Mouse (Mus musculus) liver, postnatal 0 days (tissue): Measurements from ENCODE around the gene Zfp472. TPM values are rescaled to one million over a fixed set of nuclear protein-coding genes. Genes with fewer than 3 reads are reported as not detected.
"Not testable (repeated sequence)": the region's sequence is repeated elsewhere in the genome, so short reads cannot be mapped to it uniquely, and the experiment has no call there.

Experiments
- ATAC-seq: fragments of 200-750 bp; cut with Nextera tagmentation; 2 replicates; pipeline ENCODE4 v1.8.0; 2017; ENCODE audit warnings: mild to moderate bottlenecking, moderate library complexity
- DNase-seq: peaks from one replicate; pipeline ENCODE4 v3.0.0-alpha.2; 2016
- H3K27ac ChIP-seq: fragments of 300-500 bp; sonication (generic); 2 replicates; pipeline ENCODE4 v1.5.1; 2014; ENCODE audit warnings: antibody characterized with exemption, moderate library complexity, mild to moderate bottlenecking, low read depth
- H3K27me3 ChIP-seq: fragments of 300-500 bp; sonication (generic); 2 replicates; pipeline ENCODE4 v1.6.1; 2014; ENCODE audit warnings: low read length, control low read depth, mixed read lengths; ENCODE audit not compliant: insufficient read depth
- H3K36me3 ChIP-seq: fragments of 300-500 bp; sonication (generic); replicated peaks from 2 replicates; pipeline ENCODE4 v1.6.1; 2014; ENCODE audit warnings: mild to moderate bottlenecking, control low read depth, low read length, moderate library complexity, mixed read lengths; ENCODE audit not compliant: insufficient read depth
- H3K4me1 ChIP-seq: fragments of 300-500 bp; sonication (generic); 2 replicates; pipeline ENCODE4 v1.6.1; 2014; ENCODE audit warnings: antibody characterized with exemption, mild to moderate bottlenecking, control low read depth; ENCODE audit not compliant: insufficient read depth
- H3K4me2 ChIP-seq: fragments of 300-500 bp; sonication (generic); 2 replicates; pipeline ENCODE4 v1.6.1; 2014; ENCODE audit warnings: low read depth, mild to moderate bottlenecking, low read length, moderate library complexity, mixed read lengths
- H3K4me3 ChIP-seq: fragments of 300-500 bp; sonication (generic); 2 replicates; pipeline ENCODE4 v1.5.1; 2014; ENCODE audit warnings: low read depth, low read length
- H3K9ac ChIP-seq: fragments of 300-500 bp; sonication (generic); replicated peaks from 2 replicates; pipeline ENCODE4 v1.6.1; 2014; ENCODE audit warnings: mild to moderate bottlenecking, moderate library complexity
- H3K9me3 ChIP-seq: fragments of 300-500 bp; sonication (generic); 2 replicates; pipeline ENCODE4 v1.6.1; 2016; ENCODE audit warnings: mild to moderate bottlenecking, control low read depth, low read length, mixed read lengths
- CTCF ChIP-seq: sonication (generic); IDR thresholded peaks from 2 replicates; pipeline ENCODE4 v1.5.1; 2016; ENCODE audit warnings: antibody characterized with exemption, low read depth
- EP300 ChIP-seq: IDR thresholded peaks from 2 replicates; pipeline ENCODE4 v1.6.1; 2016; ENCODE audit warnings: antibody characterized with exemption, low read depth, mild to moderate bottlenecking
- WGBS: fragments of 180-500 bp; shearing (Covaris S2); extraction: QIAGEN DNeasy Blood & Tissue Kit; methylation state at CpG from one replicate; pipeline ENCODE4 v1.1.7; 2014; ENCODE audit not compliant: insufficient replicate concordance; 5-methylcytosine and 5-hydroxymethylcytosine counted together
- polyA plus RNA-seq: library from polyadenylated mRNA; unstranded; fragments of >200 nt; fragmentation: Nextera tagmentation; extraction: Ambion mirVana; gene quantifications from 2 replicates; pipeline ENCODE4 v1.2.1, GENCODE M21; 2015

The Zfp472 gene
- polyA plus RNA-seq, 1 experiment from 2014 or later: 3.3 TPM

DNA sequence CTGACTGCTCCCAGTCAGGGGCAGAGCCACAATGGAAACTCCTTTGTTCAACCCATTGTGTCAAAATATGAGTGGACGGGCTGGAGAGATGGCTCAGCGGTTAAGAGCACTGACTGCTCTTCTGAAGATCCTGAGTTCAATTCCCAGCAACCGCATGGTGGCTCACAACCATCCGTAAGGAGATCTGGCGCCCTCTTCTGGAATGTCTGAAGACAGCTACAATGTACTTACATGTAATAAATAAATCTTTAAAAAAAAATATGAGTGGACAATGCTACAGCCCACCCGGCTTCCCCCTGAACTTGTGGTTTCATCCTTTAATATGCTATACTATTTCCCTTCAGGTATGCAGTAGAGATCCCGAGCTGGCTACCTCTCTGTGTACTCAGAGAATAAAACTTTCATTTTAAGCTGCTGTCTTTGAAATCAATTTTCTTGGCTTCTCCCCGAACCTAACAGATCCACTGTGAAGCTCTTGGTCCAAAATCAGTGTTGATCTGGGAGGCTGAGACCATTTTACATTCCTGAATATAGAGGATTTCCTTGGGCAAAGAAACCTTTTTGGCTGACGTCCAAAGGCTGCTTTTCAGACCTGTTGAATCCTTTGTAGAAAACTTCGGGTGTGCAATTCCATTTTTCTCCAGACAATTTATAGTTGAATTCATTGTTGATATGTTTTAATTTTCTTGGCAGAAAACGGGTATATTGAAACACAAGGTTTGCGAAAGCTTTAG, 26.5 kb downstream of the Zfp472 start:
- H3K27ac ChIP-seq: no peak overlapping the region
- ATAC-seq: no peak
- peak overlapping the region; percentile 76; the same call in 1 of the 2 replicates for H3K9ac ChIP-seq
- 66% methylated on average over 12 of the region's 12 CpGs for WGBS
- H3K4me3 ChIP-seq: peak overlapping the region; percentile 84
- H3K27me3 ChIP-seq: no peaks in the 10 kb centered on the region
- H3K9me3 ChIP-seq: no peaks in the 10 kb centered on the region
- peaks cover 6% of the 10 kb centered on the region for H3K4me1 ChIP-seq
- DNase-seq: no peak
- H3K4me2 ChIP-seq: peak overlapping the region; percentile 86
- peaks cover 6% of the 10 kb centered on the region; the same call in 1 of the 2 replicates for H3K36me3 ChIP-seq
- TF ChIP-seq EP300: no peak
- TF ChIP-seq CTCF: peak; percentile 60

DNA sequence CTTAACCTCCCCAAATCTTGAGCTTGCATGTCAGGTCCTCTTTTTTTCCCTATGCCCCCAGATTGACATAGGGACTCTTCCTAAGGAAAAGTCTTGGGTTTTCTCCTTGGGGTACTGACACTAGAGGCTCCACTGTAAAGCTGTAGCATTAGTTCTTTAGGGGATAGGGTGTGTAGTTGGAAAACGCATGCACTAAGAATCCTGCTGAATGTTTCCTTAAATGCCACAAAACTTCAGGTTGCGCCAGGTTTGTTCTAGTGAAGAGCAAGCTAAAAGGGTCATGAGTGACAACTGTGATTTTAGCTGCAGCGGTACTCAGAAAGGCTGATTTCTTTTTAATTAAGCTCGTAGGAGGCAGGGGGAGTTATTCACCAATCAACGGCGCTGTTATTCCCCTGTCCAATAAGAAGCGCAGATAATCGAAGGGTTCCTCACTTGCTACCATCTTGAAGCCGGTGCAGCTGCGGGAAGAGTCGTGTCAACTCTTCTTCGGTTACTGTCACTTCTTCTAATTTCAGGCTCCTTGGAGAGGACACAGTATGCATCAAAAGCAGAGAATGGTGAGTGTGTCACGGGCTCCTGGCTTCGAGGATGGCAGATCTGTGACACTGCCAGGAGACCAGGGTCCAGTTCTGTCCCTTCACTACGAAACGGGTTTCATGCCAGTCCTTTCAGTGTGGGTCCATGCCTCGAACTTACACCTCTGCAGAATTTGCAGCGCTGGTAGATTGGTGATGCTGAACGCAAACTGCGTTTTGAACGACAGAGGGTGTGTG, 27.3 kb downstream of the Zfp472 start, which contains the start of gene Zfp952:
TSS of gene Zfp952 (plus strand) at position 431 of the 776 bp plus-strand sequence.
- no peaks in the 10 kb centered on the region for H3K9me3 ChIP-seq
- ATAC-seq (peak; percentile 98), DNase-seq (peak; percentile 83)
- peak within 1 kb of the TSS; percentile 76 for H3K9ac ChIP-seq
- no peaks in the 10 kb centered on the region for H3K27me3 ChIP-seq
- peak within 1 kb of the TSS; percentile 88 for H3K27ac ChIP-seq
- peaks cover 6% of the 10 kb centered on the region for H3K4me1 ChIP-seq
- peak within 1 kb of the TSS; percentile 84 for H3K4me3 ChIP-seq
- 2% methylated on average over 21 of the region's 21 CpGs for WGBS
- peaks cover 6% of the 10 kb centered on the region; the same call in 1 of the 2 replicates for H3K36me3 ChIP-seq
- TF ChIP-seq EP300 (no peak), CTCF (0 out of 2 replicates have a peak, but pooled peaks have one; percentile 11)
- H3K4me2 ChIP-seq: peak within 1 kb of the TSS; percentile 86

DNA sequence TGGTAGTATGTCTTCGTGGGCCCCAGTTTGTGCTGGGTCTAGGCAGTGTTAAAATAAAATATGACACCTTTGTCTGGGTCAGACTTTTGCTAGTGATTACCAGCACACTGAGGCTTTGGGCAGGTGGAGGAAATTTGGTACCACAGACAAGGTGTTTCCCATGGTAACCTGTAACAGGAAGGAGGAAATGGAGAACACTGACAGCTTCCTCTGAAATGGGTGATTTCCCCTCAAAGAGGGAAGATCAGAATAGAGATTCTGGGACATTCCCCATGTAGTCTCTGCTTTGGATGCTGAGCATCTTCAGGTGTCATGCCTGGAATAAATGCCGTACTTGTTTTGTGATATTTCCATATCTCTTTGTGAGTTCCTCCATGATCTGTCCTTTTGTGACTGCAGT, 32.9 kb downstream of the Zfp472 start:
- TF ChIP-seq CTCF (no peak), EP300 (no peak)

DNA sequence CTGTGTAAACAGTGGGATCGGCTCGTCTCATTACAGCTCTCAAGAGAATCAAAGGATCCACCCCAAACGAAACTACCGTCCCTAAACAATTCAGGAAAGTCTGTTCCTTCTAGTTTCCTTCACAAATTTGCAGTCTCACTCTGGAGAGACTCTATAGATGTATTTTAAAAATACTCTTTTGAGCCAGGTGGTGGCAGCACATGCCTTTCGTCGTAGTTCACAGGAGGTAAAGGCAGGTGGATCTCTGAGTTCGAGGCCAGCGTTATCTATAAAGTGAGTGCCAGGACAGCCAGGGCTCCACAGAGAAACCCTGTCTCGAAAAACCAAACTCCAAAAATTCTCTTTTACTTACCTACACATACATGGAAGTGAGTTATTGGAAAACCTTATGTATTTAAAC, 42.7 kb downstream of the Zfp472 start:
- no peak overlapping the region for H3K27ac ChIP-seq
- TF ChIP-seq EP300 (no peak), CTCF (peak; percentile 39; the same call in 1 of the 2 replicates)
- no peaks in the 10 kb centered on the region for H3K27me3 ChIP-seq
- peaks cover 15% of the 10 kb centered on the region for H3K36me3 ChIP-seq
- 45% methylated on average over 9 of the region's 9 CpGs for WGBS
- no peak overlapping the region for H3K9ac ChIP-seq
- DNase-seq (no peak), ATAC-seq (no peak)
- H3K9me3 ChIP-seq: peaks cover 7% of the 10 kb centered on the region
- H3K4me2 ChIP-seq: no peak overlapping the region
- no peaks in the 10 kb centered on the region for H3K4me1 ChIP-seq
- no peak overlapping the region for H3K4me3 ChIP-seq

More for the DNA sequence above, 32.9 kb downstream of the Zfp472 start:
- Histone ChIP-seq H3K9ac (no peak overlapping the region), H3K4me1 (peaks cover 6% of the 10 kb centered on the region), H3K36me3 (peaks cover 28% of the 10 kb centered on the region), H3K4me3 (no peak overlapping the region), H3K27me3 (no peaks in the 10 kb centered on the region), H3K27ac (no peak overlapping the region), H3K9me3 (peaks cover 18% of the 10 kb centered on the region), H3K4me2 (no peak overlapping the region)
- no peak for DNase-seq
- 81% methylated on average over 2 of the region's 2 CpGs for WGBS
- no peak for ATAC-seq

DNA sequence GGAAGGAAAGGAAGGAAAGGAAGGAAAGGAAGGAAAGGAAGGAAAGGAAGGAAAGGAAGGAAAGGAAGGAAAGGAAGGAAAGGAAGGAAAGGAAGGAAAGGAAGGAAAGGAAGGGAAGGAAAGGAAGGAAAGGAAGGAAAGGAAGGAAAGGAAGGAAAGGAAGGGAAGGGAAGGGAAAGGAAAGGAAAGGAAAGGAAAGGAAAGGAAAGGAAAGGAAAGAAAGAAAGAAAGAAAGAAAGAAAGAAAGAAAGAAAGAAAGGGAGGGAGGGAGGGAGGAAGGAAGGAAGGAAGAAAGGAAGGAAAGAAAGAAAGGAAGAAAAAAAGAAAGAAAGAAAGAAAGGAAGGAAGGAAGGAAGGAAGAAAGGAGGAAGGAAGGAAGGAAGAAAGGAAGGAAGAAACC, 54.8 kb downstream of the Zfp472 start:
- Histone ChIP-seq H3K36me3 (peaks cover 31% of the 10 kb centered on the region), H3K9me3 (peaks cover 33% of the 10 kb centered on the region)
- not testable (repeated sequence) for DNase-seq

More for the DNA sequence above, 54.8 kb downstream of the Zfp472 start:
- H3K27me3 ChIP-seq, ATAC-seq, H3K4me2 ChIP-seq, H3K4me1 ChIP-seq, H3K27ac ChIP-seq, H3K9ac ChIP-seq, H3K4me3 ChIP-seq: not testable (repeated sequence)

Other genes starting within 250 kb of the Zfp472 start
- 8.2 and 11.0 TPM in 2 replicates for gene Zfp871, start 177.5 kb upstream of the Zfp472 start, polyA plus RNA-seq
- gene Zfp811, start 155.9 kb upstream of the Zfp472 start, polyA plus RNA-seq: 0.02 TPM in 1 of 2 replicates, not detected in the other
- gene Zfp799, start 135.6 kb upstream of the Zfp472 start, polyA plus RNA-seq: 1.6 and 2.0 TPM in 2 replicates
- gene Zfp870, start 74.2 kb upstream of the Zfp472 start, polyA plus RNA-seq: 1.4 and 1.7 TPM in 2 replicates
- gene Cyp4f14, start 48.5 kb upstream of the Zfp472 start, polyA plus RNA-seq: 0.20 and 0.22 TPM in 2 replicates
- 27.1 and 32.3 TPM in 2 replicates for gene Cyp4f13, start 18.4 kb upstream of the Zfp472 start, polyA plus RNA-seq
- gene Zfp952, start 27.3 kb downstream of the Zfp472 start, polyA plus RNA-seq: 2.1 and 2.7 TPM in 2 replicates
- gene Zfp763, start 67.6 kb downstream of the Zfp472 start, polyA plus RNA-seq: 1.4 and 1.5 TPM in 2 replicates
- gene 4921501E09Rik, start 102.2 kb downstream of the Zfp472 start, polyA plus RNA-seq: not detected in 2 replicates
- gene Zfp563, start 123.5 kb downstream of the Zfp472 start, polyA plus RNA-seq: 1.5 and 1.6 TPM in 2 replicates
- gene Morc2b, start 173.9 kb downstream of the Zfp472 start, polyA plus RNA-seq: not detected in 2 replicates
- not detected in 2 replicates for gene Olfr55, start 202.6 kb downstream of the Zfp472 start, polyA plus RNA-seq
- gene Olfr239, start 225.5 kb downstream of the Zfp472 start, polyA plus RNA-seq: not detected in 2 replicates